Mouse (Mus musculus): ENCODE measurements around the gene Ifrd1. TPM values are rescaled to one million over a fixed set of nuclear protein-coding genes. Genes with fewer than 3 reads are reported as not detected.

The Ifrd1 gene
- polyA plus RNA-seq, 2 experiments, result 45.1 to 120 TPM

DNA sequence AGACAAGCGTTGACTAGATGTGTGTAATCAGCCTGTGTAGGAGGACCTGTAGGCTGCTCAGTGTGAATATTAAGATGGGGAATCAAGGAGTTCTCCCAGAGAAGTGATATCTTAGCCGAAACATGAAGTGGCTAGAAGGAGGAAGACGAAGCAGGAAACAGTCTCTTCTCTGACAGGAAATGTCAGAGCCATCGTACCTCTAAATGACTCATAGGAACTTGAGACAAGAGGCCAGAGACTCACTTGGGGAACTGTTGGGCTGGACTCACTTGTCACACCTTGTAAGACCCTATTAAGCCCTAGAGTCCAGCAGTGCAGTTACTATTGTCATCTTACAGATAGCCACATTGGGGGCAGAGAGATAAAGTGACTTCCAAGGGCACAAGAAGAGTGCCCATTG is 25.0 kb upstream of the Ifrd1 start:
- no peak for DNase-seq (ENCODE audit: low spot score)
- H3K36me3 ChIP-seq (ENCODE audit: control insufficient read depth, insufficient read depth, low read length), result no peaks in the 10 kb centered on the region
- H3K4me2 ChIP-seq (replicated peaks; ENCODE audit: low read depth, low read length, severe bottlenecking), result no peak overlapping the region
- no peak overlapping the region for H3K27ac ChIP-seq (replicated peaks; ENCODE audit: low read depth, low read length)
- 87% methylated on average over 4 of the region's 4 CpGs for WGBS
- ATAC-seq (ENCODE audit: low FRiP score, low read depth), result no peak
- H3K9ac ChIP-seq (ENCODE audit: low read depth, low read length, severe bottlenecking), result no peak overlapping the region
- no peaks in the 10 kb centered on the region for H3K4me1 ChIP-seq (ENCODE audit: control insufficient read depth, insufficient read depth, low read length)
- no peak for TF ChIP-seq POLR2A (IDR thresholded peaks at IDR 0.05; ENCODE audit: borderline replicate concordance, extremely low read depth, insufficient read depth, insufficient read length)
- H3K27me3 ChIP-seq (ENCODE audit: control insufficient read depth, insufficient read depth, low read length), result no peaks in the 10 kb centered on the region
- H3K4me3 ChIP-seq (replicated peaks; ENCODE audit: low read length), result no peak overlapping the region
- H3K9me3 ChIP-seq (ENCODE audit: control insufficient read depth, low read length), result no peaks in the 10 kb centered on the region

DNA sequence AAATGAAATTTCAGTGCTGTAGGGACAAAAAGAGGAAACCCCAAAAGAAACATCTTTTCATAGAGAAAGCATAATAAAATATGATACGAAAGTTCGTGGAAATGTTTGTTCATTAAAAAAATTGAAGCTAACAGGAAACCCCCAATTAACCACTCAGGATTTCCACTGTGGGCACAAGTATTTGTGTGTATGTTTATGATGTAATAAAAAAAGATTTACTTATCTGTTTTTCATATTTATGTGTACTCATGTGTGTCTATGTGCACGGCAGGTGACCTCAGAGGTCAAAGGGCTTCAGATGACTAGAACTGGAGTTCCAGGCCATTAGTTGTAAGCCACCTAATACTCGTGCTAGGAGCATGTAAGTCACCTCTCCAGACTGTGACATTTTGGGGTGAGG is 24.4 kb upstream of the Ifrd1 start:
- Histone ChIP-seq H3K27ac (replicated peaks; ENCODE audit: low read depth, low read length) (no peak overlapping the region), H3K4me2 (replicated peaks; ENCODE audit: low read depth, low read length, severe bottlenecking) (no peak overlapping the region), H3K9ac (ENCODE audit: low read depth, low read length, severe bottlenecking) (no peak overlapping the region), H3K9me3 (ENCODE audit: control insufficient read depth, low read length) (no peaks in the 10 kb centered on the region), H3K27me3 (ENCODE audit: control insufficient read depth, insufficient read depth, low read length) (no peaks in the 10 kb centered on the region), H3K36me3 (ENCODE audit: control insufficient read depth, insufficient read depth, low read length) (no peaks in the 10 kb centered on the region), H3K4me1 (ENCODE audit: control insufficient read depth, insufficient read depth, low read length) (no peaks in the 10 kb centered on the region), H3K4me3 (replicated peaks; ENCODE audit: low read length) (no peak overlapping the region)
- TF ChIP-seq POLR2A (IDR thresholded peaks at IDR 0.05; ENCODE audit: borderline replicate concordance, extremely low read depth, insufficient read depth, insufficient read length), result no peak
- WGBS, result 60% methylated on average over 4 of the region's 4 CpGs
- DNase-seq (ENCODE audit: low spot score) (no peak), ATAC-seq (ENCODE audit: low FRiP score, low read depth) (no peak)

DNA sequence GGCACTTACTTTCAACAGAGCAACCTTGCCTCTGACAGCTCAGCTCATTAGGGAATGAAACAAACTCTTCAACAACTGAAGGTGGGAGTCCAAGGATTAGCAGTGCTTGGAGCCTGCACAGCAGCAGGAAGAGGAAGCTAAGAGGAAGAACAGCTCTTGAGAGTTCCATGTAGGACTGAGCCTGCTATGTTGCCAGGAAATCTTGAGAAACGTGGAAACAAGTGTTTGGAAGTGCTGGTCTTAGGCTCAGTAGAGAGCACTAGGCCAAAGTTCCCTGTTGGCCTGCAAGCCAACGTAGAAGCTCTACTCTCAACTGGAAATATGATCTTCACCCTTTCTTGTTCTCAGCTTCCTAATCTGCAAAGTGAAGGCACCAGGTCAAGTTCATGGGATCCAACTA is 20.0 kb upstream of the Ifrd1 start:
- no peak overlapping the region for H3K27ac ChIP-seq (replicated peaks; ENCODE audit: low read depth, low read length)
- H3K9me3 ChIP-seq (ENCODE audit: control insufficient read depth, low read length), result no peaks in the 10 kb centered on the region
- no peaks in the 10 kb centered on the region for H3K4me1 ChIP-seq (ENCODE audit: control insufficient read depth, insufficient read depth, low read length)
- H3K9ac ChIP-seq (ENCODE audit: low read depth, low read length, severe bottlenecking), result no peak overlapping the region
- no peaks in the 10 kb centered on the region for H3K36me3 ChIP-seq (ENCODE audit: control insufficient read depth, insufficient read depth, low read length)
- WGBS, result 85% methylated on average over 2 of the region's 2 CpGs
- no peak overlapping the region for H3K4me3 ChIP-seq (replicated peaks; ENCODE audit: low read length)
- H3K27me3 ChIP-seq (ENCODE audit: control insufficient read depth, insufficient read depth, low read length), result no peaks in the 10 kb centered on the region
- DNase-seq (ENCODE audit: low spot score), result no peak
- H3K4me2 ChIP-seq (replicated peaks; ENCODE audit: low read depth, low read length, severe bottlenecking), result no peak overlapping the region
- no peak for ATAC-seq (ENCODE audit: low FRiP score, low read depth)
- TF ChIP-seq POLR2A (IDR thresholded peaks at IDR 0.05; ENCODE audit: borderline replicate concordance, extremely low read depth, insufficient read depth, insufficient read length), result no peak

DNA sequence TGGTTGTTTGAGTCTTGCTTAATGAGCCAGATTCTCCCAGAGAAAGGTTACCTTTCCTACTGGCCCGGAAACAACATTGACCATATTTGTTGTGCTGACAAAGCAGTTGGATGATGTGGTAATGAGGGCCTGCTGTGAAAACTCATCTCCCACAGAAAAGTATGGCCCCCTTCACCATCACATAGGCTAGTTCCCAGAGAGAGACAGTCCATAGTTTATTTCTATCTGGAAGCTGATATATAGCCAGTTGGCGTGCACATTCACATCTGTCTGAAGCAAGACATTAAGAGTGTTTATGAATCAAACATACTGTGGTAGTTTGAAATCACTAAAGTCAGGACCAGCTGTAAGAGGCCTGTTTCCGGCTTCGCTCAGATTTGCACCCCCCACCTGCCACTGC is 15.4 kb upstream of the Ifrd1 start:
- no peak overlapping the region for H3K4me3 ChIP-seq (replicated peaks; ENCODE audit: low read length)
- H3K9me3 ChIP-seq (ENCODE audit: control insufficient read depth, low read length), result no peaks in the 10 kb centered on the region
- TF ChIP-seq POLR2A (IDR thresholded peaks at IDR 0.05; ENCODE audit: borderline replicate concordance, extremely low read depth, insufficient read depth, insufficient read length), result no peak
- 84% methylated on average over 4 of the region's 4 CpGs for WGBS
- H3K36me3 ChIP-seq (ENCODE audit: control insufficient read depth, insufficient read depth, low read length), result no peaks in the 10 kb centered on the region
- ATAC-seq (ENCODE audit: low FRiP score, low read depth) (no peak), DNase-seq (ENCODE audit: low spot score) (no peak)
- no peak overlapping the region for H3K9ac ChIP-seq (ENCODE audit: low read depth, low read length, severe bottlenecking)
- no peak overlapping the region for H3K27ac ChIP-seq (replicated peaks; ENCODE audit: low read depth, low read length)
- H3K27me3 ChIP-seq (ENCODE audit: control insufficient read depth, insufficient read depth, low read length), result no peaks in the 10 kb centered on the region
- H3K4me1 ChIP-seq (ENCODE audit: control insufficient read depth, insufficient read depth, low read length), result no peaks in the 10 kb centered on the region
- H3K4me2 ChIP-seq (replicated peaks; ENCODE audit: low read depth, low read length, severe bottlenecking), result no peak overlapping the region

DNA sequence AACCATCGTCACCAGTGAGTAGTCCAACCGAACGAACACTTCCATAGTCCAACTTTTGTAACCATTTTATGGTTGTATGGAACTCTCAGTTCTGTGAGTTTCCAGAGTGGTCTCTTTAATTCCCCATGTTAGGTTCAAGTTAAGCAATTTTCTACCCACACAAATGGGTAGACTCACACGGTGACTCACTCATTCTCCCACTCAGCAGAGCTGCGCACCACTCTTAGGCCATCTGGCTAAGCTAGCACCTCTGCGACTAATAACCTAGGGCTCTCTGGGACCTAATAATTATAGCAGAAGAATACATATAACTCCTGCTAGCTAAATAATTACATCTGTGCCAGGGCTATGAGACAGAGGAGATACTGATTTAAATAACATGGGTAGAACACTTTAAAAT is 14.7 kb upstream of the Ifrd1 start:
- H3K4me3 ChIP-seq (replicated peaks; ENCODE audit: low read length), result no peak overlapping the region
- no peaks in the 10 kb centered on the region for H3K4me1 ChIP-seq (ENCODE audit: control insufficient read depth, insufficient read depth, low read length)
- no peaks in the 10 kb centered on the region for H3K9me3 ChIP-seq (ENCODE audit: control insufficient read depth, low read length)
- no peak for TF ChIP-seq POLR2A (IDR thresholded peaks at IDR 0.05; ENCODE audit: borderline replicate concordance, extremely low read depth, insufficient read depth, insufficient read length)
- no peaks in the 10 kb centered on the region for H3K27me3 ChIP-seq (ENCODE audit: control insufficient read depth, insufficient read depth, low read length)
- H3K9ac ChIP-seq (ENCODE audit: low read depth, low read length, severe bottlenecking), result no peak overlapping the region
- H3K4me2 ChIP-seq (replicated peaks; ENCODE audit: low read depth, low read length, severe bottlenecking), result no peak overlapping the region
- WGBS, result 87% methylated on average over 6 of the region's 6 CpGs
- DNase-seq (ENCODE audit: low spot score) (no peak), ATAC-seq (ENCODE audit: low FRiP score, low read depth) (no peak)
- H3K36me3 ChIP-seq (ENCODE audit: control insufficient read depth, insufficient read depth, low read length), result no peaks in the 10 kb centered on the region
- H3K27ac ChIP-seq (replicated peaks; ENCODE audit: low read depth, low read length), result no peak overlapping the region

DNA sequence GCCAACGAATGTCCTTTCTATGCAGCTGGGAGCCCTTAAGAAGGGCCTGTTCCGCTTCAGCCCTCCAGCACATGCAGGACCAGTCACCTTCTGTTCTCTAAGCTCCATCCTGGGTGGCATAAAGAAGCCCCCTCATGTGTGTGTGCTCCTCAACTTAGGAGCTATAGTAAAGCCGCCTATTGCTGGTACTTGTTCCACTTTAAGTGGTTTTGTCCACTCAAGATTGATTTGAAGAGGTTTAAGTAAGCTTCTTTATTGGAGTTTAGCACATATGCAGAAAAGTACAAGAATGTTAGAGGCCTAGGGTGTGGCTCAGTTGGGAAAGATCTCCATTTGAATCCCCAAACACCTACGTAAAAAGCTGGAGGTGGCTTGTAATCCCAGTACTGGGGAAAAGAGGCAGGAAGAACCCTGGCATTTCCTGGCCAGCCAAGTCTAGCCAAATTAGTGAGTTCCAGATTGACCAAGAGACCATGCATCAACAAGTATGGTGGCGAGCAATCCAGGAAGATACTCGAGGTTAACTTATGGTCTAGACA is 10.2 kb upstream of the Ifrd1 start:
- WGBS, result 83% methylated on average over 6 of the region's 6 CpGs
- no peak for TF ChIP-seq POLR2A (IDR thresholded peaks at IDR 0.05; ENCODE audit: borderline replicate concordance, extremely low read depth, insufficient read depth, insufficient read length)
- ATAC-seq (ENCODE audit: low FRiP score, low read depth) (no peak), DNase-seq (ENCODE audit: low spot score) (no peak)
- H3K9me3 ChIP-seq (ENCODE audit: control insufficient read depth, low read length), result no peaks in the 10 kb centered on the region
- H3K27me3 ChIP-seq (ENCODE audit: control insufficient read depth, insufficient read depth, low read length), result no peaks in the 10 kb centered on the region
- H3K27ac ChIP-seq (replicated peaks; ENCODE audit: low read depth, low read length), result no peak overlapping the region
- H3K4me1 ChIP-seq (ENCODE audit: control insufficient read depth, insufficient read depth, low read length), result no peaks in the 10 kb centered on the region
- no peak overlapping the region for H3K4me3 ChIP-seq (replicated peaks; ENCODE audit: low read length)
- no peak overlapping the region for H3K4me2 ChIP-seq (replicated peaks; ENCODE audit: low read depth, low read length, severe bottlenecking)
- H3K36me3 ChIP-seq (ENCODE audit: control insufficient read depth, insufficient read depth, low read length), result no peaks in the 10 kb centered on the region
- H3K9ac ChIP-seq (ENCODE audit: low read depth, low read length, severe bottlenecking), result no peak overlapping the region

Measured in limb, embryonic 14.5 days (tissue).